Mouse (Mus musculus): ENCODE measurements around the gene Ankrd11.
A peak's percentile ranks its signal among the peaks of the same experiment; 100 is the strongest.
"Not testable (repeated sequence)": the region's sequence is repeated elsewhere in the genome, so short reads cannot be mapped to it uniquely, and the experiment has no call there.

Ankrd11 gene

DNA sequence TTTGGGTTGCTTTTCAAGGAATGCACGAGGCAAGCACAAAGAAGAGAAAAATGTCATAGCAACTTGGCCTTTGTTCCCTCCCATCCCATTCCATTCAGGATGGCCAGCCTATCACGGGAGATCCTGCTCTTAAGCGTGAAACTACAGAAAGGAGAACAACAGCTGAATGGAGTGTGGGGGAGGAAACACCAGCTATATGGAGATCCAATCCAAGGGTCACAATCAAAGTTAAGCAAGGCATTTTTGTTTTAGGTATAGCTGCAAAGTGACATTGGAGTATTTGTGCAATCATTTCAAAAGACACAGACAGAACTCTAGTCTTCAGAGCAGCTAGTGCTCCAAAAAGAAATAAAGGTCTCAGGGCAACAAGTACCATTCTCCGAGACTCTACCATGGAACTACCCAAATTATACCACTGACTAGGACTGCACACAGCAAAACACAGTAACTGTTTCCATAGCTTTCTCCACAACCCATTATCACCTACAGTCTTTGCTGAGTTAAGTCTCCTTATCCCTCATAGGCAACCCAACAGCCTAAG, 1.9 kb downstream of the Ankrd11 start:
- DNase-seq (ENCODE audit: extremely low read depth, low read depth, low spot score): no peak

DNA sequence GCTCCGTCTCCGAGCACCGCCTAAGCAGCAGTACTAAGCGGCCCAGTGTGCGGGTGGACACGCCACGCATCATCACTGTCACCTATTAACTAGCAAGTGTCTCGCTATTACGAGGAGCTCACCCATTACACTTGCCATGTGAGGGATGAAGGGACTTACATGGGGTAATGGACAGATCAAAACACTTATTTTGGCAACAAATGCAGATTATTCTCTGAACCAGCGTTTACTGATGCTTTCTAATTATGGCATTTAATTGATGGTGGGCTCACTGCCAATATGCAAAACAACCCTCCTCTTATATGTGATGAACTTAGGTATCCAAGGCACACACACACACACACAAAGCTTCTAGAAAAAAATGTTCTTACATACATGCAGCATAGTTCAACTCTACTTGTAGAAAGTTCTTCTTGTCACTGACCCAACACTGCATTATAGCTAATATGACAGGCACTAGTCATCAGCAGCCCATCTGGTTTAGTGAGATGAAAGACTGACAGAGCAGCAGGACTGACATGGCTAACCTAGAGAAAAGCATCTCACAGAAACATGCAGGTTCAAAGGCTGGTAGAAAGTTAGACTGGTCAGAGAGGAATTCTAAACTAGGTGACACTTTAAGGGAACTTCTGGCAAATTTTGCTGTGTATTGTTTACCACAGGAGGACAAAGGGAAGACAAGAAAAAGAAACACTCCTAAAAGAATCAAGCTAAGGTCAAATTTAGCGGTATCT, 2.5 kb downstream of the Ankrd11 start:
- no peak for DNase-seq (ENCODE audit: extremely low read depth, low read depth, low spot score)

DNA sequence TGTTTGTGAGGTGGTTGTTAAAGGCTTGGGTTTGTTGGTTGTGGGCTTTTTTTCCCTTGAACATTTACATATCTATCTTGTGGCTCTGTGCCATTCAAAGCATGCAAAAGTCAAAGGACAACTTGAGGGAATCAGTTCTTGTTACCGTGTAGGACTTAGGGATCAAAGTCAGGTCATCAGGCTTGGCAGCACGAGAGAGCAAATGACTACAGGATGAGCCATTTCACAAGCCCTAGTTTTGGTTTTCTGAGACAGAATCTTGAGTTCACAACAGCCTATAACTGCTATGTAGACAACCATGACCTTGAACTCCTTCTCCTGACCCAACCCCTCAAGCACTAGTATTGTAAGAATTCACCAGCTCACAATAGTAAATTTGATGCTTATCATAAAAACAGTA, 3.7 kb downstream of the Ankrd11 start:
- DNase-seq (ENCODE audit: extremely low read depth, low read depth, low spot score): no peak

DNA sequence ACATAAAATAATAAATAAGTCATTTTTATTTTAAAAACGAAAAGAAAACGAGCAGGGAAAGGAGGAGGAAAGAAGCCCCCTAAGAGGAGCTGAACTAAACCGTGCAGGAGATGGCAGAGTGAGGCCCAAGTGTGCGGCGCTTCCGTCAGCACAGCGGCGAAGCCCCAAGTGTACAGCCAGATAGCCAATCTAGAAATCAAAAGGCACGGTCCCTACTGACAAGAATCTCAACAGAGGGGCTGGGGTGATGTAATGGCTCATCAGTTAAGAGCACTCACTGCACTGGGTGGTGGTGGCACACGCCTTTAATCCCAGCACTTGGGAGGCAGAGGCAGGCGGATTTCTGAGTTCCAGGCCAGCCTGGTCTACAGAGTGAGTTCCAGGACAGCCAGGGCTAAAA, 4.6 kb downstream of the Ankrd11 start:
- DNase-seq (ENCODE audit: extremely low read depth, low read depth, low spot score): no peak

DNA sequence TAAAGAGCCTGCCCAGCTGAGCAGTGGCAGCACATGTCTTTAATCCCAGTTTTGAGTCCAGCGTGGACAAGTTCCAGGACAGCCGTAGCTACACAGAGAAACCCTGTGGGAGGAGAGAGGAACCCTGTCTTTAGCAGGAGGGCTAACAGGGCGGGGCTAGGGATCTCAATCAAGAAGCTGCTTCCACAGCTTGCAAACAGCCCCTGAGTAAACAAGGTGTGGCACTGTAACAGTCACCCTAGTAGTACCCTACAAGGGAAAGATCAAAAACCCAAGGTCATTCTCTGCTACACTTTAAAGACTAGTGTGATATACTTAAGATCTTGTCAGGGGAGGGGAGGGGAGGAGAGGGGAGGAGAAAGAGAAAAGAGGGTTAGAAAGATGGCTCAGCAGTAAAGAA, 5.1 kb downstream of the Ankrd11 start:
- no peak for DNase-seq (ENCODE audit: extremely low read depth, low read depth, low spot score)

DNA sequence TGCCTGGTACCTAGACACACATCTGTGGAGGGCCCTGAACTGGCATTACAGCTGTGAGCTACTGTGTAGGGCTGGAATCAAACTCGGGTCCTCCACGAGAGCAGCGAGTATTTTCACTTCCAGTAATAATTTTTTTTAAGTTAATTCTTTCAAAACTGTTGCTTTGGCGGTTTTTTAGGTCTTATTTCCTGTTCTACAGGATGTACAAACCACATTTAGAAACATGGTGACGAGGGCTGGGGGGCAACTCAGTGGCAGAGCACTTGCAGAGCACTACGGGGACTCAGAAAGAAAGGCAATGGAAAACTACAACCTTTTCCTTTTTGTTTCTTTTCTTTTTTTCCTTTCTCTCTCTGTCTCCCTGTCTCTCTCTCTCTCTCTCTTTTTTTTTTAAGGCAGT, 7.9 kb downstream of the Ankrd11 start:
- no peak for DNase-seq (ENCODE audit: extremely low read depth, low read depth, low spot score)

DNA sequence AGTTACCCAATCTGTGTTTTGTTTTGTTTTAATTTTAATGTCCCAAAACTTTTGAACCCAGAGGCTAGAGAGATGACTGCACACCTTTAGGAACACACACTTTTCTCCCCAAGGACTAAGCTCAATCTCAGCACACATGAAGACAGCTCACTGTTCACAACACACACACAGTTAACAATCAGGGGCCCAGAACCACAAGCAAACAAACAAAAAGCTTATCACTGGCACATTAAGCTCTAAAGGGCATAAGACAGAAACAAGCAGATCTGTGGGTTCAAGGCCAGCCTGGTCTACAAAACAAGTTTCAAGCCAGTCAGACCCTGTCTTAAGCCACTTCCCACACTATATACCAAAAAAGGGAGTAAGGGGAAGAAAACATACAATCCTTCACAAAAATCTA, 8.6 kb downstream of the Ankrd11 start:
- DNase-seq (ENCODE audit: extremely low read depth, low read depth, low spot score): no peak

DNA sequence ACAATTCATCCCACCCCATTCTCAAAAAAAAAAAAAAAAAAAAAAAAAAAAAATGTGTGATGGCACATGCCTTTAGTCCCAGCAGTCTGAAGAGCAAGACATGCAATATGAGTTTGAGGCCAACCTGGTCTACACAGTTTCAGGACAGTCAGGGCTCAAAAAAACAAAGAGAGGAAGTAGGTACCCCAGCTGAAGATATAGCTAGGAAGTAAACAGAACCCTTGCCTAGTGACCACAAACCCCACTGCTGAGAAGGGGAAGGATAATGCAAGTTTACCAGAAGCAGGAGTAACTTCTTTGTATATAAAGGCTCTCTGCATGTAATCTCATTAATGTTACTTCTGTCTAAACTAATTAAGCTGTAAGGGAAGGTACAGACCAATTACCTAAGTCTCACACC, 9.3 kb downstream of the Ankrd11 start:
- no peak for DNase-seq (ENCODE audit: extremely low read depth, low read depth, low spot score)

DNA sequence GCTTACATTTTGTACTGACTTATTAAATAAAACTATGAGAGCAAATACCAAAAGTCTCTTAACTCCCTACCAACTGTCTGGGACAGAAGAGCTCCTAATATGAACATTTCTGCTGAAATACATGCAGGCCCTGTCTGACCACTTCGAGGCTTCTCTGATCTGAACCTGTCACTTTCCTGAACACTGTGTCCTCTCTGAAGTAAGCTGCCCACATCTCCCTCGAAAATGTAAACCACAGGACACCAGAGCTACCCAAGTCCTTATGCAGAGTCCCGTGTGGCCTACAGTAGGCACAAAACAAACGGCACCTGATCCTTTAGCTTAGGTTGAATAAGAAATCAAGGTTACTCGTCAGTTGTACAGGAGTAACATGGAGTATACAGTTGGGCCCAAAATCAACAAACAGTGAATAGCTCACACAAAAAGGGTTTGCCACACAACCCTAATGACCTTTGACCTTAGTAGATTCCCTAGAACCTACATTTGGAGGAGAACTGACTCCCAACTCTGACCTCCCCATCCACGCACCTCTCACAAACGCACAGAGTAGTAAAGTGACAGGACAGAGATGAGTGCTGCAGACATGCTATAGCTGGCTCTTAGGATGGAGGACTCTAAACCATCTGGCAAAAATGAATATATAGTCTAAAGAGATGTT, 10.6 kb downstream of the Ankrd11 start:
- DNase-seq (ENCODE audit: extremely low read depth, low read depth, low spot score): no peak

DNA sequence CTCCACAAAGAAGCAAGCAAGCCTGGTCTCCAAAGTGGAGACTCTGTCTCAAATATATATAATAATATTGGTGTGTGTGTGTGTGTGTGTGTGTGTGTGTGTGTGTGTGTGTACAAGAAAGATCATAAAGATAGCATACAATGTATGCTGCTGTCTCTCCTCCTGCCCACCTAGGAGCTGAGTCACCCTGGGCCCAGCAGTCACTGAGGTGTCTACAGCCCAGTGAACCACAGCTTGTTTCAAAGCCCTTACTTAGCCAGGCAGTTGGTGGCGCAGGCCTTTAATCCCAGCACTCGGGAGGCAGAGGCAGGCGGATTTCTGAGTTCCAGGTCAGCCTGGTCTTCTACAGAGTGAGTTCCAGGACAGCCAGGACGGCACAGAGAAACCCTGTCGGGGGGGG, 12.0 kb downstream of the Ankrd11 start:
- DNase-seq (ENCODE audit: extremely low read depth, low read depth, low spot score): not testable (repeated sequence)

DNA sequence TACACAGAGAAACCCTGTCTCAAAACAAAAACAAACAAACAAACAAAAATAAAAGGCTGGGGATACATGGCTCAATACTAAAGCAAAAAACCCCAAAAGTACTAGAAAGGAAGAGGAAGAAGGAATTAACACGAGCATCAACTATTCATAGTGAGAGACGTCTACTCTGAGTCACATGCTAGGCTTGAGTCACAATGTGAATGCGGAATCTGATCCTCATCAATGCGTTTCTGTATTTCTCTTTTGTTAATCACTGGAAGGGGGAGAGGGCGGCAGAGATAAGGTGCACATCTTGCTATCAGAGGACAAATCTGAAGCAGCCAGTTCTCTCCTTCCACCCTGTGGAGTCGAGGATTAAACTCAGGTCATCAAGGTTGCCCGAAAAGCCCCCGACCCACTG, 14.3 kb downstream of the Ankrd11 start:
- DNase-seq (ENCODE audit: extremely low read depth, low read depth, low spot score): no peak

DNA sequence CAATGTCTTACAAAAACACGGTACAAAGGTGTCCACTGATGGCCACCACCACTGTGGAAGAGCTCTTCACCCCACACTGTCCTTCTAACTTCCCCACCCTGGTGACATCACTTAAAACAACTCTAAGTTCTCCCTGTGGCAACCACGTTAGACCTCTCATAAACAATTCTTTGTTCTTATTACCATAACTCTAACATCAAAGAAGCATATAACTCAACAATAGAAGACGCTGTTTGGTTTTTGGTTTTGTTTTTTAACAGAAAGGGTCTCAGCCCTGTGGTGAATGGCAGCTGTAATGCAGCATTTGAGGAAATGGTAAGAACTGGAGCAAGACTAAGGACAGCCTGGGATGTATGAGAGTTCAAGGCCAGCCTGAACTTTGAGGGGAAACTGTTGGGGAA, 16.1 kb downstream of the Ankrd11 start:
- DNase-seq (ENCODE audit: extremely low read depth, low read depth, low spot score): no peak

DNA sequence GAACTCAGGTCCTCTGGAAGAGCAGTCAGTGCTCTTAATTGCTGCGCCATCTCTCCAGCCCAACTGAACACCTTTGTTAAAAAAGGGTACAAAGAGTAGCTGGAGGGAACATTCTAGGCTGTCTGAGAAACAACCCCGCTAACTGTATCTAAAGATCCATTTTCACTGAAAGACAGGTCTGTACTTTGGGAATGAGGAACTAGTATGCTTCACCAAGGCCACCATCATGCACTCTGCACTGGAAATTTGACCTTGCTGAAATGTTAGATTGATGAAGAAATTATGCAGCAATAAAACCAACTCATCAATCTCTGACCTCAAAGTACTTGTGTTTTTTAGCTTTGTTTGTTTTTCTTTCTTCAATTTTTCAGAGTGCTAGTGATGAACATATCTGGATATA, 17.9 kb downstream of the Ankrd11 start:
- no peak for DNase-seq (ENCODE audit: extremely low read depth, low read depth, low spot score)

DNA sequence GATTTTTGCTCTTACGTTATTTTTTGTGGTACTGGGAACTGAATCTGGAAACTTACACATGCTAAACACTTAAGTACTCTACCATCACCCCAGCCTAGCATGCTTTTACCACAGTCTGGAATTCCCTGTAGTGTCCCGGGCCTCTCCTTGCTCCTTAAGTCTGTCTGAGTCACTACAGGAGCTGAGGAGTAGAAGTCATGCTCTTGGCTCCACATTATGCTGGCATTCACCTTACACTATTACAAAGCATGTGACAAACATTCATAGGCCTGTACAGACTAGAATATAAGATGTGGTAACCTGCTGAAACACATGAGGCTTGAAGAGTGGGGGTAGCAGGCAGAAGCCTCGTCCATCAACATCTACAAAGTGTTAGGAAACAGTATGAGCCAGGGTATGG, 19.4 kb downstream of the Ankrd11 start:
- peak; percentile 99 for DNase-seq (ENCODE audit: extremely low read depth, low read depth, low spot score)

DNA sequence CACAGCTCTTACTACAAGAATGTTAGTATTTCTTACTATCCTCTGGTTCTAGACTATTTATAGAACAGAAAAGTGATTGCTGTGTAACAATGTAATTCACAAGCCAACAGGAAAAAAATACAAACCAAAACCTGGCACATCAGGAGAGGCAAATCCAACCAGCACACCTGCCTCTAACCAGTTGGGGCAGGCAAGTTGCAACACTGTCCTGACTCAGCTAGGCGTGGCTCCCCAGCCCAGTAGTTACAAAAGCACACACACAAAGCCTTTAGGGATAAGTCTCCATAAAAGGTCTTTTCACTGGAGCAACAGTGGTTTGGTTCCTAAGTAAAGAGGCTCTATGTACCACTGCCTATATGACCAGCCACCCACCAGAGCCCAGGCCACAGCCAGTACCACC, 20.8 kb downstream of the Ankrd11 start:
- peak; percentile 97 for DNase-seq (ENCODE audit: extremely low read depth, low read depth, low spot score)

DNA sequence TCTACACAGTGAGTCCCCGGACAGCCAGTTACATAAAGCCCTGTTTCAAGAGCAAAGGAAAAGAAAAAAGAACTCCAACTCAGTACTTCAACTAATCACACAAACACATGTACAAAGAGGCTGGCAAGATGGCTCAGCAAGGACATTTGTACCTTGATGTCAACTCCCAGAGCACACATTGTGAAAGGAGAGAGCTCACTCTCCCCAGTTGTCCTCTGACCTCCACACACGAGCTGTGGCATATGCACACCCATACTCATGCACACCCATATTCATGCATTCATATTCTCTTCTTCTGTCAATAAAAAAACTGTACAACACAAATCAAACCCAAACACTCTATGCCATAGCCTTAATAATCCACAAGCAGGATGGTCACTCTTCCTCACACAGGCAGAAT, 21.2 kb downstream of the Ankrd11 start:
- DNase-seq (ENCODE audit: extremely low read depth, low read depth, low spot score): no peak

DNA sequence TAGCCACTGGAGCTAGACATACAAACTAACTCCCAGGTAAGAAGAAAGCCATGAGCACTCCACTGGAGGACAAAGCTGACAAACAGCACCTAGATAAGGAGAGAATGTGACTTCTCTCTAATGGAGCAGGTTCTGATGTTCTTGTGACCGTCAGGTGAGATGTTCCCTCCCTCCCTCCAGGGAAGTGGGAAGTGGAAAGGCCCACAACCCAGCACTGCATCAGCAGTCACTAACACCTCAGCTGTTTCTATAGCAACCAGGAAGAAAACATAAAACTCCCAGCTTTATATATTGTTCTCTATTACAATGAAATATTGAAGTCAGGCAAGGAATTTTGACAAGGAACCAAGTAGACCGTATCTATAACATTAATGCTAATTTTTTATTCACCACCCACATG, 22.0 kb downstream of the Ankrd11 start:
- DNase-seq (ENCODE audit: extremely low read depth, low read depth, low spot score): no peak

DNA sequence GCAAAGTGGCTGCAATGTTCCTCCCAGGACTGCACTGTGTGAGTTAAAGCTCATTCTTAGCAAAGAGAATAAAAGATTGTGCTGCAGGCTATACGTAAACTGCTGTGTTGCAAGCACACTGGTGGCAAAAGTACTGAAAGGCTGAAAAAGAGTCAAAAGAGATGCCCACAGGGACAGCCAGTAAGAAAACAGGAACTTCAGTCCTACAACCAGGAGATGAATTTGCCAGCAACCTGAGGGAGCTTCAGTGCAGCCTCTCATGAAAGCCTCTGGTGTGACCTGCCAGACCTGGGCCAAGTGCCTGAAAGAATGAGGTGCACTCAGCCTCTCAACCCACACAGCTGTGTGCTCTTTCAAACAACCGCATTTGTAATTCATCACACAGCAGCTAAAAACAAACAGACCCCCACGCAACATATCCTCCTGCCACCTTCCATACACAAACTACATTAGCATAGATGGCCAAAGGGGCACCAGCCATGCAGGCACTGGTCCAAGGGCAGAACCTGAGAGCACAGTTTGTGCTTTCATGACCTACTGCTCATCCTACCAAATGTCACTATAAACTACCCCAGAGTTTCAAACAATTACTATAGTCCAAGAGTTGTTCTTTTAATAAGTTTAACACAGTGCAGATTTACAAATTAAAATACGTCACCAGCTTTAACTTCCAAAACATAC, 23.5 kb downstream of the Ankrd11 start:
- no peak for DNase-seq (ENCODE audit: extremely low read depth, low read depth, low spot score)

DNA sequence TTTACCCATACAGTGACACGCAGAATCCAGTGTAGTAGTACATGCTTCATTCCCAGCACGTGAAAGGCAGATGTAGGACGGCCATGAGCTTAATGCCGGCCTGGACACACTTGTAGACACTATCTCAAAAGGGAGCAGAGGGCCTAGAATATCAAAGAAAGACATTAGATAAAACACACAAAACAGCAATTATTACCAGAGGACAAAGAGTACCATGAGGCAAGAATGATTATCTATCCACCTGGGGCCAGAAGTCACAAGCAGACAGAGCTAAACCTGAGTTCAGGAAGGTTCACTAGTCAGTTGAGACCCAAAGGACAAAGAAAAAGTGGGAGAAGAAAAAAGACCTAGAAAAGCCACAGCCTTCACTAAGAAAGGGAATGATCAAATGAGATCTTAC, 24.9 kb downstream of the Ankrd11 start:
- no peak for DNase-seq (ENCODE audit: extremely low read depth, low read depth, low spot score)

DNA sequence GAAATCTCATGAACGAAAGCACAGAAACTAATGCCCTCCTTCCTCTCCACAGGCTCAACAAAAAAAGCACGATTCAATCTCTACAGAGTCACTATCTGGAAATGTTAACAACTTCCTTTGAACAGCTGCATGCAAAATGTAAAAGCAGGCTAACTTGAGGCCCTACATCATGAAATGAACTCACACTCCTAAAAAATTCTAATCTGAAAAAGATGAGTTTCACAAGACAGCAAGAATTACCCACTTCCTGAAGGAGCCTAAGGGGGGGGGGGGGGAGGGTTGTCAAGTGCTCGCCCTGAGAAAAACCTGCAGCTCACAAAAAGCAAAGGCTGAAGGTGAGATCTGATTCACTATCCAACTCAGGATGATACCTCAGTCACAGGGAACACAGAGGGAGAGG, 27.0 kb downstream of the Ankrd11 start:
- DNase-seq (ENCODE audit: extremely low read depth, low read depth, low spot score): no peak

DNA sequence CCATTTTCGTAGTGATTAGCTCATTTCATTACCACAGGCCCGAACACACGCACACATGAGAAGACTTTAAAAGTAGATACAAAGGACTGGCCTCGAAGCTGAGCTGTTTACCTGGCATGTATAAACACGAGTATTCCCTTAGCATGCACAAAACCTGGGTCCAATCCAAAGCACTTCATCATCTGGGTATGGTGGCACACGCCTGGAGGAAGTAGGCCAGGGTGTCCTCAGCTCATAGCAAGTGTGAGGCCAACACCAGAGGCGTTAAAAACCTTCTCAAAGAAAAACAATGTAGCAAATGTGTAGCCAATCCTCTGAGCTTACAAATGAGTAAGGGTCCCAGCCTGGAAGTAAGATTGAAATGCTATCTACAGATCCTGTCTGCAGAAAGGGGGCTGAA, 27.6 kb downstream of the Ankrd11 start:
- DNase-seq (ENCODE audit: extremely low read depth, low read depth, low spot score): no peak

DNA sequence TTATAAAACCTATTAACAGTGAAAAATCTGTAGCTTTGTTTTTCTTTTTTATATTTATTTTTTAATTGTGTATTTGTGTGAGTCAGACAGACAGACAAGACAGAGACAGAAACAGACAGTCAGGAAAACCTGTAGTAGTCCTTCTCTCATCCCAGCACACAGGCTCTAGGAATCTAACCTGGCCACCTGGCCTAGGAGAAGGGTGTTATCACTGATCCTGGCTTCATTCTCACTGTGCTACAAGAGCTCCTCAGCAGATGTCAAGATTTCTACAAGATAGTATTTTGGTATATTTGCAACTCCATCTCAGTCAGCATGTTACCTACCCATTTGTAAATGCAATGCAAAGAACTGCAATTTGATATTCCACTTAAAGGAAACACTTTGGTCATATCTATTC, 30.8 kb downstream of the Ankrd11 start:
- no peak for DNase-seq (ENCODE audit: extremely low read depth, low read depth, low spot score)
